Mouse (Mus musculus) forebrain, embryonic 12.5 days (tissue): Measurements from ENCODE around the gene Chmp5. TPM values are rescaled to one million over a fixed set of nuclear protein-coding genes. Genes with fewer than 3 reads are reported as not detected.

Experiments
- ATAC-seq: fragments of 200-750 bp; cut with Nextera tagmentation; 2 replicates; pipeline ENCODE4 v1.8.0; 2017; ENCODE audit warnings: moderate TSS enrichment; ENCODE audit not compliant: low FRiP score
- H3K27ac ChIP-seq: fragments of 300-500 bp; sonication (generic); 2 replicates; pipeline ENCODE4 v1.5.1; 2016; ENCODE audit warnings: mild to moderate bottlenecking
- H3K27me3 ChIP-seq: fragments of 300-500 bp; sonication (generic); 2 replicates; pipeline ENCODE4 v1.6.1; 2016; ENCODE audit warnings: mild to moderate bottlenecking
- H3K36me3 ChIP-seq: fragments of 300-500 bp; sonication (generic); replicated peaks from 2 replicates; pipeline ENCODE4 v1.6.1; 2016; ENCODE audit warnings: mild to moderate bottlenecking
- H3K4me1 ChIP-seq: fragments of 300-500 bp; sonication (generic); 2 replicates; pipeline ENCODE4 v1.6.1; 2016
- H3K4me2 ChIP-seq: fragments of 300-500 bp; sonication (generic); 2 replicates; pipeline ENCODE4 v1.6.1; 2016; ENCODE audit warnings: mild to moderate bottlenecking, moderate library complexity
- H3K4me3 ChIP-seq: fragments of 300-500 bp; sonication (generic); replicated peaks from 2 replicates; pipeline ENCODE4 v1.5.1; 2016; ENCODE audit warnings: mild to moderate bottlenecking
- H3K9ac ChIP-seq: fragments of 300-500 bp; sonication (generic); 2 replicates; pipeline ENCODE4 v1.6.1; 2016; ENCODE audit warnings: mild to moderate bottlenecking
- H3K9me3 ChIP-seq: fragments of 300-500 bp; sonication (generic); 2 replicates; pipeline ENCODE4 v1.6.1; 2016
- WGBS: fragments of 180-500 bp; shearing (Covaris S2); methylation state at CpG from one replicate; pipeline ENCODE4 v1.1.7; 2016; 5-methylcytosine and 5-hydroxymethylcytosine counted together
- microRNA-seq: library from miRNA; unstranded; fragments of <30 nt; microRNA quantifications from one replicate; pipeline ENCODE4, GENCODE M21; 2017
- polyA plus RNA-seq: library from polyadenylated mRNA; unstranded; fragments of >200 nt; fragmentation: Nextera tagmentation; extraction: Ambion mirVana; gene quantifications from 2 replicates; pipeline ENCODE4 v1.2.1, GENCODE M21; 2016

Gene Chmp5
- polyA plus RNA-seq, 1 experiment from 2014 or later, result 143 TPM

DNA sequence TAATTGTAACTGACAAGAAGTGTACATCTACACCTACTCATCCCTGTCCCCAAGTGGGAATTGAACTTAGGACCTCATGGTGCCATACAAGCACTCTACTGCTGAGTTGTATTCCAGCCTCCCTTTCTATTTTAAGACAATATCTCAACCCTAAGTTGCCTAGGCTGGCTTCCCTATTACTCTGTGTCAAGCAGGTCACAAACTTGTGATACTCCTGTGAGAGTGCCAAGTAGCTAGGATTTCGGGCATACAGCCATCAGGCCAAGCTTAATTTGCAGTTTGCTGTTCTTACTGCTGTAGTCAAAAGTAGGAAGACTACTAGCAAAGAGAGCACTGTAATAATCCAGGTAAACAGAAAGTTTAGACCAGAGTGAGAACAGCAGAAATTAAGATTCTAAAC lies 35.5 kb downstream of the Chmp5 start:
- no peak overlapping the region for H3K4me3 ChIP-seq
- no peak for ATAC-seq
- H3K27me3 ChIP-seq, result no peaks in the 10 kb centered on the region
- no peak overlapping the region for H3K27ac ChIP-seq
- no peaks in the 10 kb centered on the region for H3K9me3 ChIP-seq
- 90% methylated on average over 1 of the region's 1 CpGs for WGBS
- H3K36me3 ChIP-seq, result peaks cover 77% of the 10 kb centered on the region
- H3K9ac ChIP-seq, result no peak overlapping the region
- H3K4me2 ChIP-seq, result no peak overlapping the region
- H3K4me1 ChIP-seq, result no peaks in the 10 kb centered on the region

GRCm38 (mm10) chr4:40989633-40990032 lies 41.4 kb downstream of the Chmp5 start:
- H3K9me3 ChIP-seq, result no peaks in the 10 kb centered on the region
- no peak overlapping the region for H3K9ac ChIP-seq
- H3K4me2 ChIP-seq, result no peak overlapping the region
- H3K4me3 ChIP-seq, result no peak overlapping the region
- no peak overlapping the region for H3K27ac ChIP-seq
- WGBS, result 86% methylated on average over 6 of the region's 6 CpGs
- peaks cover 89% of the 10 kb centered on the region for H3K36me3 ChIP-seq
- no peaks in the 10 kb centered on the region for H3K27me3 ChIP-seq
- ATAC-seq, result no peak
- H3K4me1 ChIP-seq, result no peaks in the 10 kb centered on the region

DNA sequence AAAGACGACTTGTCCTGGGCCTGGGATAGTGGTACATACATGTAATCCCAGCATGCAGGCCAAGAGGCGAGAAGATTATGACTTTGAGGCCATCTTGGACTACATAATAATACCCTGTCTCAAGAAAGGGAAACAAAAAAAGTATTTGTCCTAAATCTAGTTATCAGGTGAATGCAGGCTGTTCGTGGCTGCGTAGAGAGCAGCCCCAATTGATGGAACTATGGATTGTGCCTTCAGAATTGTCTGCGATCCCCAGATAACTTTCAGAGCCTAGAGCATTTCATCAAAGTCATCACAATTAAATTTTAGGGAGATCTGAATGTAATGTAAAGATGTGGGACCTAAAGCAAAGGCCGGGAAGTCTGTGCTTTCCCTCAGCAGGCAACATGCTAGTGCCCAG lies 48.1 kb downstream of the Chmp5 start:
- Histone ChIP-seq H3K9me3 (no peaks in the 10 kb centered on the region), H3K27ac (no peak overlapping the region), H3K4me2 (no peak overlapping the region), H3K4me3 (no peak overlapping the region), H3K9ac (no peak overlapping the region), H3K36me3 (peaks cover 92% of the 10 kb centered on the region), H3K27me3 (no peaks in the 10 kb centered on the region), H3K4me1 (no peaks in the 10 kb centered on the region)
- WGBS, result 96% methylated on average over 6 of the region's 6 CpGs
- no peak for ATAC-seq

GRCm38 (mm10) chr4:40997916-40998315 lies 49.7 kb downstream of the Chmp5 start:
- H3K9me3 ChIP-seq, result no peaks in the 10 kb centered on the region
- peaks cover 92% of the 10 kb centered on the region for H3K36me3 ChIP-seq

DNA sequence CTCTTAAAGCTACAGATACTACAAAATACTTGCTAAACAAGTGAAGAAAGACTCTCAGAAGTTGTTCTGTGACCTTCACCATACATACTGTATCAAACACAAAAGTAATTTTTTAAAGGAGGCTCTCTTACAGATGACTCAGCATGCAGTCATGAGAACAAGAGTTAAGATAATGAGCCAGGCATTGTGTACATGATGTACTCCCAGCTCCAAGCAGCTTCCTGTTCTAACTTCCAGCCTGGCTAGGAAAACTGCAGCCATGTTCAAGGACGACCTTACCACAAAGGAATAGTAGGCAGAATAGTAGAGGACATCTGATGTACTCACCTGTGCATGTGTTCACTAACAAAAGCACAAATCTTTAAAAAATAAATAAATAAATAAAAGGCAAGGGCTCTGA lies 52.1 kb downstream of the Chmp5 start:
- Histone ChIP-seq H3K27me3 (no peaks in the 10 kb centered on the region), H3K4me1 (no peaks in the 10 kb centered on the region), H3K4me3 (no peak overlapping the region), H3K9ac (no peak overlapping the region), H3K9me3 (no peaks in the 10 kb centered on the region), H3K4me2 (no peak overlapping the region), H3K36me3 (peaks cover 95% of the 10 kb centered on the region), H3K27ac (no peak overlapping the region)
- 76% methylated on average over 1 of the region's 1 CpGs for WGBS
- ATAC-seq, result no peak

More at GRCm38 (mm10) chr4:40997916-40998315, 49.7 kb downstream of the Chmp5 start:
- H3K4me1 ChIP-seq, result no peaks in the 10 kb centered on the region
- no peak overlapping the region for H3K4me2 ChIP-seq
- H3K4me3 ChIP-seq, result no peak overlapping the region
- H3K27ac ChIP-seq, result no peak overlapping the region
- no peak for ATAC-seq
- 98% methylated on average over 4 of the region's 4 CpGs for WGBS
- no peak overlapping the region for H3K9ac ChIP-seq
- H3K27me3 ChIP-seq, result no peaks in the 10 kb centered on the region

DNA sequence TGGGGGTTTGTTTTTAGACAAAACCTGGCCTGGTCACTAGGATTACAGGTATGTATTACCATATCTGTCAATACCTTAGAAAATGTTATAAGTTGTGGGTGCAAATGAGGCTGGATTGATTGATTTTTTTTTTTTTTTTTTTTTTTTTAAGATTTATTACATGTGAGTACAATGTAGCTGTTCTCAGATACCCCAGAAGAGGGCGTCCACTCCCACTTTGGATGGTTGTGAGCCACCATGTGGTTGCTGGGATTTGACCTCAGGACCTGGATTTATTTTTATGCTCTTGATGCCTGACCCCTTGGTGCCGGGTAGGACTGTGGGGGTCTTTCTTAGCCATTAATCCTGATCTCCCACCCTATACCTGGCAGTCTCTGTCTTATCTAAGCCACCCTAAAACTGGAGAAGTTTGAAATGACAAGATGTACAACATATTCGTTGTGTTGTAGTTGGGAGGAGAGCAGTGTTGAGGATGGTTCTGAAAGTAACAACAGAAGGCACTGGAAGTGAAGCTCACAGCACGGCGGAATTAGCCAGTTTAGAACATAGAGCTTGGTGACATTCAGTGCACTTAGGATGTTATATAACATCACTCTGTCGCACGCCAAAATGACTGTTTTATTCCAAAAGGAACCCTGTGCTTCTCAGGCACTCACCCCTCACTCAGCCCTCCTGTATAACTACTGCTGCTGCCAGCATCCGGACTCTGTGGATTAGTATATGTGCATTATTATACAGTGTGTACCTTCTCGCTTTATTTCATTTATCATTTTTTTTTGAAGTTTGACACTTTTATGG lies 52.8 kb downstream of the Chmp5 start:
- H3K27me3 ChIP-seq, result no peaks in the 10 kb centered on the region
- no peaks in the 10 kb centered on the region for H3K9me3 ChIP-seq
- peaks cover 90% of the 10 kb centered on the region for H3K36me3 ChIP-seq
- no peak overlapping the region for H3K9ac ChIP-seq
- H3K4me1 ChIP-seq, result no peaks in the 10 kb centered on the region
- no peak for ATAC-seq
- no peak overlapping the region for H3K4me2 ChIP-seq
- H3K27ac ChIP-seq, result no peak overlapping the region
- no peak overlapping the region for H3K4me3 ChIP-seq
- WGBS, result 91% methylated on average over 9 of the region's 9 CpGs

GRCm38 (mm10) chr4:41013351-41013750 lies 65.1 kb downstream of the Chmp5 start:
- no peak for ATAC-seq
- 92% methylated on average over 3 of the region's 3 CpGs for WGBS

More at GRCm38 (mm10) chr4:41013351-41013750, 65.1 kb downstream of the Chmp5 start:
- no peaks in the 10 kb centered on the region for H3K4me1 ChIP-seq
- H3K27ac ChIP-seq, result no peak overlapping the region
- no peak overlapping the region for H3K4me3 ChIP-seq
- no peaks in the 10 kb centered on the region for H3K9me3 ChIP-seq
- no peaks in the 10 kb centered on the region for H3K27me3 ChIP-seq
- H3K9ac ChIP-seq, result no peak overlapping the region
- H3K36me3 ChIP-seq, result peaks cover 76% of the 10 kb centered on the region
- no peak overlapping the region for H3K4me2 ChIP-seq

Small RNA genes lying within 50 kb of the gene (microRNA-seq; reads per million reads assigned to microRNA genes)
- gene Mir3094, result 3.9 reads per million, percentile 13 among the genes with 10 or more reads in this experiment

Other genes with a start within 250 kb of the Chmp5 start
- 46.9 and 47.3 TPM in 2 replicates for gene Aptx, start 245.2 kb upstream of the Chmp5 start, polyA plus RNA-seq
- gene Dnaja1, start 226.3 kb upstream of the Chmp5 start, polyA plus RNA-seq, result 669 and 704 TPM in 2 replicates
- 155 and 157 TPM in 2 replicates for gene Smu1, start 190.5 kb upstream of the Chmp5 start, polyA plus RNA-seq
- 12.8 and 14.0 TPM in 2 replicates for gene B4galt1, start 94.4 kb upstream of the Chmp5 start, polyA plus RNA-seq
- not detected in 2 replicates for gene Spink4, start 28.4 kb upstream of the Chmp5 start, polyA plus RNA-seq
- 215 and 229 TPM in 2 replicates for gene Bag1, start 113 bp upstream of the Chmp5 start, polyA plus RNA-seq
- 104 and 109 TPM in 2 replicates for gene Nfx1, start 22.5 kb downstream of the Chmp5 start, polyA plus RNA-seq
- gene Aqp7, start 99.7 kb downstream of the Chmp5 start, polyA plus RNA-seq, result not detected in 2 replicates
- gene Aqp3, start 149.8 kb downstream of the Chmp5 start, polyA plus RNA-seq, result 1.3 and 2.4 TPM in 2 replicates
- 30.0 and 33.3 TPM in 2 replicates for gene Nol6, start 176.0 kb downstream of the Chmp5 start, polyA plus RNA-seq
- 89.8 and 93.6 TPM in 2 replicates for gene Ube2r2, start 187.3 kb downstream of the Chmp5 start, polyA plus RNA-seq